Mouse (Mus musculus) C2C12 (cell line): ENCODE measurements around the gene Kras.

Experiments
- CTCF ChIP-seq: IDR thresholded peaks from one replicate; pipeline ENCODE4 v1.5.1; 2011; ENCODE audit not compliant: control insufficient read depth, insufficient read depth, insufficient read length
- FOSL1 ChIP-seq: IDR thresholded peaks from one replicate; pipeline ENCODE4 v1.8.0; 2011; ENCODE audit warnings: mild to moderate bottlenecking, low read length; ENCODE audit not compliant: poor library complexity, insufficient read depth, severe bottlenecking

DNA sequence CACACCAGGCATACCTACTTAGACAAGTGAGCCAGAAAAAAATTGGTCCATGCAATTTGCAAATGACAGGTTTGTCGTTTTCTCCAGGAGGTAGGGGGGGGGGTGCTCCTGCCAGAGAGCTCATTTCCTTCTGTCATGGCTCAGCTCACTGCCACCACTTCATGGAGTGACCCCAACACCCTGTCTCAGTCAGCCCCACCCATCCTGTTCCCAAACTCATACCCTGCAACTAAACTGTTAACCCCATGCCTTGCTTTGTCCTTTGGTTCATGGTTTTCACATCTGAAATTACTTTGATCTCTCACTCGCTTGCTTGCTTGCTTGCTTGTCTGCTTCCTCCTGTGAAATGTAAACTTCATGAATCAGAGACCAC is 6.6 kb upstream of the Kras start:
- no peak for TF ChIP-seq CTCF
- no peak for TF ChIP-seq FOSL1
